Mouse (Mus musculus) ES-Bruce4 (cell line): ENCODE results near the gene Extl1. TPM values are rescaled to one million over a fixed set of nuclear protein-coding genes. Genes with fewer than 3 reads are reported as not detected.

Source experiments
- H3K27ac ChIP-seq: 2 replicates; pipeline ENCODE4 v1.5.1; 2012; ENCODE audit warnings: low read length, inconsistent platforms; ENCODE audit not compliant: insufficient read depth
- H3K27me3 ChIP-seq: 2 replicates; pipeline ENCODE4 v1.6.1; 2012; ENCODE audit warnings: mild to moderate bottlenecking, low read length, inconsistent platforms; ENCODE audit not compliant: control insufficient read depth, poor library complexity, insufficient read depth, severe bottlenecking
- H3K36me3 ChIP-seq: 2 replicates; pipeline ENCODE4 v1.6.1; 2012; ENCODE audit warnings: inconsistent platforms, mild to moderate bottlenecking, low read length, moderate library complexity; ENCODE audit not compliant: control insufficient read depth, poor library complexity, insufficient read depth, severe bottlenecking
- H3K4me1 ChIP-seq: one replicate; pipeline ENCODE4 v1.8.1; 2011; ENCODE audit warnings: low read length; ENCODE audit not compliant: control insufficient read depth, insufficient read depth
- H3K4me3 ChIP-seq: 2 replicates; pipeline ENCODE4 v1.5.1; 2011; ENCODE audit warnings: low read depth, mild to moderate bottlenecking, low read length
- H3K9ac ChIP-seq: 2 replicates; pipeline ENCODE4 v1.6.1; 2012; ENCODE audit warnings: low read depth, mild to moderate bottlenecking, inconsistent platforms; ENCODE audit not compliant: poor library complexity, severe bottlenecking
- H3K9me3 ChIP-seq: replicated peaks from 2 replicates; pipeline ENCODE4 v1.6.1; 2012; ENCODE audit warnings: mild to moderate bottlenecking, low read length, inconsistent platforms; ENCODE audit not compliant: control insufficient read depth, poor library complexity, insufficient read depth, severe bottlenecking
- CTCF ChIP-seq: IDR thresholded peaks from one replicate; pipeline ENCODE4 v1.8.1; 2011; ENCODE audit warnings: low read depth, low read length
- EP300 ChIP-seq: IDR thresholded peaks from 2 replicates; pipeline ENCODE4 v1.6.1; 2011; ENCODE audit warnings: low read depth, low read length; ENCODE audit not compliant: insufficient read depth
- POLR2A ChIP-seq: IDR thresholded peaks from one replicate; pipeline ENCODE4 v1.8.1; 2011; ENCODE audit warnings: low read length; ENCODE audit not compliant: insufficient read depth
- polyA plus RNA-seq: library from polyadenylated mRNA; stranded (reverse); fragments of >200 nt; gene quantifications from 2 replicates; pipeline ENCODE4 v1.2.4, GENCODE M21; 2011; ENCODE audit warnings: low read depth; ENCODE audit not compliant: missing spikeins, insufficient read depth, insufficient read length

Extl1 gene
- polyA plus RNA-seq, 1 experiment: 3.9 TPM

DNA sequence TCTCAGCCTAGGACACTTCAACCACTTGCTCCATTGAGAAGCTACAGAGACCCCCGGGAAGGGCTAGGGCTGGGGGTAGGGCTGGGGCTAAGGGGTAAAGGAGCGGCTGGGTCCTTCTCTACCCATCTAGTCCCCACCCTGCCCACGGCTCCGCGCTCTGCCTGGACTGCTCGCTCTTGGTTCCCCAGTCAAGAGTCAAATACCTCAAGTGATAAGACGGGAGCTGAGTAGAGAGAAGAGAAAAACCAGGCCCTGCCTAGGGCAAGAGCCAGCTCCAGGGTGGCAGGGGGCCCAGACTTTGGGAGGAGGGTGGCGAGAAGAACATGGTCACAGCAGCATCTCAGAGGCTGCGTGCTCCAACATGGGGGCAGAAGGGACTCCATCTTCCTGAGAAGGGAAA, 68.2 kb downstream of the Extl1 start:
- Histone ChIP-seq H3K27ac (no peak overlapping the region), H3K36me3 (no peaks in the 10 kb centered on the region), H3K9ac (peak overlapping the region; percentile 40; the same call in 1 of the 2 replicates)

GRCm38 (mm10) chr4:134314876-134315275, 68.8 kb downstream of the Extl1 start, which contains the start of gene Trim63:
Gene Trim63 (plus strand): TSS chr4:134315120.
- Histone ChIP-seq H3K36me3 (no peaks in the 10 kb centered on the region), H3K27ac (peak within 1 kb of the TSS; percentile 14), H3K4me1 (peaks cover 6% of the 10 kb centered on the region), H3K9ac (peak within 1 kb of the TSS; percentile 40; the same call in 1 of the 2 replicates), H3K9me3 (no peaks in the 10 kb centered on the region), H3K4me3 (peak within 1 kb of the TSS; percentile 41), H3K27me3 (no peaks in the 10 kb centered on the region)
- no peak for TF ChIP-seq CTCF
- TF ChIP-seq POLR2A: no peak
- no peak for TF ChIP-seq EP300

More for the DNA sequence above, 68.2 kb downstream of the Extl1 start:
- no peaks in the 10 kb centered on the region for H3K9me3 ChIP-seq
- H3K4me3 ChIP-seq: peak overlapping the region; percentile 28
- no peaks in the 10 kb centered on the region for H3K27me3 ChIP-seq
- H3K4me1 ChIP-seq: peaks cover 6% of the 10 kb centered on the region
- TF ChIP-seq CTCF (no peak), POLR2A (no peak), EP300 (no peak)

DNA sequence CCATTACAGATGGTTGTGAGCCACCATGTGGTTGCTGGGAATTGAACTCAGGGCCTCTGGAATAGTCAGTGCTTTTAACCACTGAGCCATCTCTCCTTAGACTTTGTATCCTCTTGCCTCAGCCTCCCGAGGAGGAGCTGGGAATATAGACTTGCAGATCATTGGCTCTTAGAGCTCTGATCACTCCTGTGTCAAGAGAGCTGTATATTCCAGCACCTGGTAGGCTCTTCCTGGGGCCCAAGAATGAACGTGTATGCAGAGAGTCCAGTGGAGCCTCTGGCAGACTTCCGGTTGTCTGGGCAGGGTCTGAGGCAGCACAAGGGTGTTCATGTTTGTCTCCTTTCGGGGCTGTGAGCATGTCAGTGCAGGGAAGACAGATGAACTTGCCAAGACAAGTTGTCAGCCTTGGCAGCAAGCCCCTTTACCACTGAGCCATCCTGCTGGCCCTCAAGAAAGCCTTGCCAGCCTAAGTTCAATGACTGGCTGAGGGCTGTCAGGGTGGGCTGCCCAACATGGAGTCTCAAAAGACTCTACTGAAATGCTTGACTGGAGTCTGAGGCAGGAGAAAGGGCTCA, 69.5 kb downstream of the Extl1 start:
- Histone ChIP-seq H3K9me3 (no peaks in the 10 kb centered on the region), H3K36me3 (no peaks in the 10 kb centered on the region), H3K27me3 (no peaks in the 10 kb centered on the region), H3K9ac (no peak overlapping the region), H3K4me3 (no peak overlapping the region), H3K4me1 (peaks cover 6% of the 10 kb centered on the region), H3K27ac (peak overlapping the region; percentile 14)
- TF ChIP-seq POLR2A: no peak
- TF ChIP-seq CTCF: no peak
- TF ChIP-seq EP300: no peak

GRCm38 (mm10) chr4:134312901-134313300, 70.7 kb downstream of the Extl1 start:
- H3K9me3 ChIP-seq: no peaks in the 10 kb centered on the region
- H3K4me1 ChIP-seq: peaks cover 6% of the 10 kb centered on the region
- H3K27me3 ChIP-seq: no peaks in the 10 kb centered on the region
- no peaks in the 10 kb centered on the region for H3K36me3 ChIP-seq
- H3K4me3 ChIP-seq: no peak overlapping the region
- no peak overlapping the region for H3K9ac ChIP-seq
- peak; percentile 47 for TF ChIP-seq CTCF
- TF ChIP-seq EP300: no peak
- H3K27ac ChIP-seq: no peak overlapping the region

- no peak overlapping the region for H3K9ac ChIP-seq
- no peak overlapping the region for H3K27ac ChIP-seq
- no peak overlapping the region for H3K4me3 ChIP-seq
- no peaks in the 10 kb centered on the region for H3K9me3 ChIP-seq
- TF ChIP-seq POLR2A (no peak), CTCF (no peak), EP300 (no peak)
- H3K27me3 ChIP-seq: no peaks in the 10 kb centered on the region
- peaks cover 6% of the 10 kb centered on the region for H3K4me1 ChIP-seq
- no peaks in the 10 kb centered on the region for H3K36me3 ChIP-seq
Observed at GRCm38 (mm10) chr4:134312341-134312740, 71.3 kb downstream of the Extl1 start.

- Histone ChIP-seq H3K9ac (no peak overlapping the region), H3K4me1 (peaks cover 6% of the 10 kb centered on the region), H3K36me3 (no peaks in the 10 kb centered on the region), H3K27ac (no peak overlapping the region), H3K4me3 (no peak overlapping the region), H3K9me3 (no peaks in the 10 kb centered on the region), H3K27me3 (no peaks in the 10 kb centered on the region)
- TF ChIP-seq POLR2A (no peak), EP300 (no peak), CTCF (no peak)
Observed at GRCm38 (mm10) chr4:134311784-134312183, 71.9 kb downstream of the Extl1 start.
